26 mouse cellular contexts compared by ENCODE assay signal in genomic region chr10:91005858-91006538, GRCm38 (mm10).
DNase-seq lines count a peak whose midpoint lies in the region; ATAC-seq and TF ChIP-seq lines count a peak whose summit lies in the region.
"Had no signal": no experiment of that assay in that cellular context is flagged by ENCODE, and none has a peak within 500 bp of the region (broad histone marks: within the 10 kb centered on the region; RNA-seq: fewer than 3 reads in every experiment).

No protein-coding gene starts in this region.

- no peak for ATAC-seq in kidney, embryonic 15.5 days (replicated peaks; ENCODE audit: low FRiP score)
- no peak for ATAC-seq in midbrain, embryonic 15.5 days (replicated peaks)
- ATAC-seq: activated CD4-positive, CD25-positive, alpha-beta regulatory T cell, adult 4 months; forebrain, embryonic 14.5 days; forebrain, postnatal 0 days; hindbrain, embryonic 16.5 days; Patski had no signal

- H3K27me3 ChIP-seq in kidney, embryonic 15.5 days = no peaks in the 10 kb centered on the region
- no peaks in the 10 kb centered on the region for H3K27me3 ChIP-seq in midbrain, embryonic 15.5 days (replicated peaks)
- H3K27me3 ChIP-seq in hindbrain, embryonic 10.5 days (ENCODE audit: insufficient read depth, poor library complexity, severe bottlenecking) = no peaks in the 10 kb centered on the region
- H3K27me3 ChIP-seq: embryonic facial prominence, embryonic 12.5 days; embryonic facial prominence, embryonic 15.5 days; hindbrain, embryonic 13.5 days; Patski had no signal

- H3K9ac ChIP-seq in kidney, embryonic 15.5 days = no peak overlapping the region
- H3K9ac ChIP-seq in midbrain, embryonic 15.5 days = no peak overlapping the region
- H3K9ac ChIP-seq: embryonic facial prominence, embryonic 12.5 days; embryonic facial prominence, embryonic 15.5 days; forebrain, postnatal 0 days; hindbrain, embryonic 13.5 days had no signal

- DNase-seq in kidney, adult 18-20 months = no peak
- DNase-seq in kidney, postnatal 10 days = peak; percentile 11
- no peak for DNase-seq in kidney, adult 11 months
- DNase-seq in ES-CJ7 (ENCODE audit: low read depth, low spot score) = peak; percentile 42
- DNase-seq in hindbrain, embryonic 10.5 days (ENCODE audit: low spot score) = no peak
- DNase-seq: adrenal gland, adult 8-10 months; adrenal gland, postnatal 25 days; cerebellum, adult 18-20 months; cerebellum, adult 9-10 months; cerebellum, postnatal 14 days; forebrain, postnatal 0 days; gastrocnemius, adult 2 months; gastrocnemius, postnatal 14 days; heart, adult 11 months had no signal

- WGBS in kidney, embryonic 15.5 days = 81% methylated on average over 12 of the region's 12 CpGs
- WGBS in midbrain, embryonic 15.5 days = 91% methylated on average over 12 of the region's 12 CpGs
- 91% methylated on average over 12 of the region's 12 CpGs for WGBS in hindbrain, embryonic 10.5 days

- no peak for TF ChIP-seq CTCF in bone marrow macrophage, adult 2 months (IDR thresholded peaks at IDR 0.05; ENCODE audit: low read depth, low read length)

- H3K9me3 ChIP-seq in kidney, embryonic 15.5 days (replicated peaks) = no peaks in the 10 kb centered on the region
- H3K9me3 ChIP-seq in midbrain, embryonic 15.5 days = no peaks in the 10 kb centered on the region
- no peaks in the 10 kb centered on the region for H3K9me3 ChIP-seq in hindbrain, embryonic 10.5 days
- H3K9me3 ChIP-seq: embryonic facial prominence, embryonic 12.5 days; embryonic facial prominence, embryonic 15.5 days; G1E; hindbrain, embryonic 13.5 days had no signal

- H3K4me3 ChIP-seq in kidney, embryonic 15.5 days (replicated peaks) = no peak overlapping the region
- no peak overlapping the region for H3K4me3 ChIP-seq in bone marrow macrophage, adult 2 months (ENCODE audit: insufficient read depth, low read length)
- H3K4me3 ChIP-seq in midbrain, embryonic 15.5 days = no peak overlapping the region
- H3K4me3 ChIP-seq in hindbrain, embryonic 10.5 days = no peak overlapping the region
- H3K4me3 ChIP-seq: embryonic facial prominence, embryonic 12.5 days; embryonic facial prominence, embryonic 15.5 days; gastrocnemius, adult 2 months; hindbrain, embryonic 13.5 days had no signal

- peaks cover 34% of the 10 kb centered on the region for H3K36me3 ChIP-seq in kidney, embryonic 15.5 days
- H3K36me3 ChIP-seq in midbrain, embryonic 15.5 days (replicated peaks) = 0 out of 2 replicates have a peak, but pooled peaks cover 9% of the 10 kb centered on the region
- peaks cover 42% of the 10 kb centered on the region for H3K36me3 ChIP-seq in hindbrain, embryonic 10.5 days

- peak overlapping the region; percentile 30; the same call in 1 of the 2 replicates for H3K27ac ChIP-seq in kidney, embryonic 15.5 days
- H3K27ac ChIP-seq in bone marrow macrophage, adult 2 months (ENCODE audit: insufficient read depth, low read depth, low read length) = peak overlapping the region; percentile 45
- no peak overlapping the region for H3K27ac ChIP-seq in midbrain, embryonic 15.5 days
- H3K27ac ChIP-seq in hindbrain, embryonic 10.5 days = no peak overlapping the region
- H3K27ac ChIP-seq: embryonic facial prominence, embryonic 12.5 days; embryonic facial prominence, embryonic 15.5 days; gastrocnemius, adult 2 months; hindbrain, embryonic 13.5 days had no signal

- no peak overlapping the region for H3K4me2 ChIP-seq in kidney, embryonic 15.5 days
- no peak overlapping the region for H3K4me2 ChIP-seq in midbrain, embryonic 15.5 days
- H3K4me2 ChIP-seq: embryonic facial prominence, embryonic 12.5 days; embryonic facial prominence, embryonic 15.5 days; heart, embryonic 11.5 days; hindbrain, embryonic 13.5 days had no signal

- no peaks in the 10 kb centered on the region for H3K4me1 ChIP-seq in kidney, embryonic 15.5 days
- no peaks in the 10 kb centered on the region for H3K4me1 ChIP-seq in bone marrow macrophage, adult 2 months (ENCODE audit: control insufficient read depth, insufficient read depth, low read length)
- no peaks in the 10 kb centered on the region for H3K4me1 ChIP-seq in midbrain, embryonic 15.5 days
- H3K4me1 ChIP-seq in hindbrain, embryonic 10.5 days (replicated peaks) = no peaks in the 10 kb centered on the region
- H3K4me1 ChIP-seq: embryonic facial prominence, embryonic 12.5 days; embryonic facial prominence, embryonic 15.5 days; hindbrain, embryonic 13.5 days had no signal

- TF ChIP-seq POLR2A in bone marrow macrophage, adult 2 months (IDR thresholded peaks at IDR 0.05; ENCODE audit: borderline replicate concordance, low read depth, low read length) = no peak

Comparison
In these comparisons a context has a peak if more than half of its experiments do, and no peak if none do; other contexts are left out.
1. DNase-seq: peak in kidney, postnatal 10 days (single experiment) and ES-CJ7 (single experiment); none in kidney, adult 18-20 months (single experiment), kidney, adult 11 months (single experiment) and hindbrain, embryonic 10.5 days (single experiment).
2. H3K27ac ChIP-seq: peak in kidney, embryonic 15.5 days (single experiment) and bone marrow macrophage, adult 2 months (single experiment); none in midbrain, embryonic 15.5 days (single experiment) and hindbrain, embryonic 10.5 days (single experiment).